Mouse (Mus musculus): ENCODE measurements around the gene Hsdl2. TPM values are rescaled to one million over a fixed set of nuclear protein-coding genes. Genes with fewer than 3 reads are reported as not detected.

The Hsdl2 gene
- polyA plus RNA-seq (2015; fragmentation: Nextera tagmentation; extraction: Ambion mirVana), result 29.4 and 31.6 TPM in 2 replicates

GRCm38 (mm10) chr4:59581314-59582185 is at the start of gene Hsdl2:
Gene Hsdl2 (plus strand): TSS chr4:59581563.
- Histone ChIP-seq H3K4me1 (replicated peaks) (peaks cover 19% of the 10 kb centered on the region), H3K27me3 (no peaks in the 10 kb centered on the region), H3K4me2 (replicated peaks) (peak within 1 kb of the TSS; percentile 72), H3K9me3 (no peaks in the 10 kb centered on the region), H3K36me3 (no peaks in the 10 kb centered on the region), H3K27ac (peak within 1 kb of the TSS; percentile 94), H3K9ac (replicated peaks) (peak within 1 kb of the TSS; percentile 70), H3K4me3 (replicated peaks) (peak within 1 kb of the TSS; percentile 71)
- under 1% methylated on average over 61 of the region's 61 CpGs for WGBS
- peak; percentile 97 for ATAC-seq

GRCm38 (mm10) chr4:59533268-59533667 is 48.1 kb upstream of the Hsdl2 start:
- Histone ChIP-seq H3K4me1 (replicated peaks) (no peaks in the 10 kb centered on the region), H3K9ac (replicated peaks) (no peak overlapping the region), H3K36me3 (no peaks in the 10 kb centered on the region), H3K27ac (no peak overlapping the region), H3K4me3 (replicated peaks) (no peak overlapping the region), H3K9me3 (no peaks in the 10 kb centered on the region), H3K27me3 (no peaks in the 10 kb centered on the region), H3K4me2 (replicated peaks) (no peak overlapping the region)
- no peak for ATAC-seq
- WGBS, result 89% methylated on average over 2 of the region's 2 CpGs

GRCm38 (mm10) chr4:59535624-59536023 is 45.7 kb upstream of the Hsdl2 start:
- H3K9ac ChIP-seq (replicated peaks), result no peak overlapping the region
- no peaks in the 10 kb centered on the region for H3K4me1 ChIP-seq (replicated peaks)
- no peaks in the 10 kb centered on the region for H3K9me3 ChIP-seq
- no peak overlapping the region for H3K4me2 ChIP-seq (replicated peaks)
- no peak for ATAC-seq
- no peaks in the 10 kb centered on the region for H3K27me3 ChIP-seq
- H3K27ac ChIP-seq, result no peak overlapping the region
- no peaks in the 10 kb centered on the region for H3K36me3 ChIP-seq
- H3K4me3 ChIP-seq (replicated peaks), result no peak overlapping the region

DNA sequence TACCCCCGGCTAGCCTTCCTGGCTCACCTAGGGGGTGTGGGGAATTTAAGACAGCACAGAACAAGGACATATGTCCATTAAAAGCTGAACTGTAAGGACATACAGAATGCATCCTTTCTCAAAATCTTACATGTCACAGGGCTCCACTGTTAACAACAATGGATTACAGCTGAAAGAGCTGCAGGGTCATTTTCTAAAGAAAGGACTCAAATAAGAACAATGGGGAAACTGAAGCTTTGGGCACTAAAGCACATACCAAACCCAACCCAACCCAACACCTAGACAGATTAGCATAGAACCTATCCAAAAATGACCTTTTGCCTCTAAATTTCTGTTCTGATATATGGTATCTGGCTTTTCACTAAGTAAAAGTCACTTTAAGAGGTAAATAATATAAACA is 45.1 kb upstream of the Hsdl2 start:
- Histone ChIP-seq H3K9me3 (no peaks in the 10 kb centered on the region), H3K4me1 (replicated peaks) (no peaks in the 10 kb centered on the region), H3K36me3 (no peaks in the 10 kb centered on the region), H3K9ac (replicated peaks) (no peak overlapping the region), H3K4me2 (replicated peaks) (no peak overlapping the region), H3K27ac (no peak overlapping the region), H3K27me3 (no peaks in the 10 kb centered on the region), H3K4me3 (replicated peaks) (no peak overlapping the region)
- ATAC-seq, result no peak
- 93% methylated on average over 1 of the region's 1 CpGs for WGBS

DNA sequence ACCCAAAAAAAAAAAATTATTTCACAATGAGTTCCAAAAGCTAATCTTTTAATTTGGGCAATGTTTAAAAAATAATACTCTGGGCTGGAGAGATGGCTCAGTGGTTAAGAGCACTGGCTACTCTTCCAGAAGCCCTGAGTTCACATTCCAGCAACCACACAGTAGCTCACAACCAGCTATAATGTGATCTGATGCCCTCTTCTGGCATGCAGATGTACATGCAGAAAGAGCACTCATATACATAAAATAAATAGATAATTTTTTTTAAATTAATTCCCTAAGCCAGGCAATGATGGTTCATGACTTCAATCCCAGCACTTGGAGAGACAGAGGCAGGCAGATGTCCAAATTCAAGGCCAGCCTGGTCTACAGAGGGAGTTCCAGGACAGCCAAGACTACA is 38.4 kb upstream of the Hsdl2 start:
- Histone ChIP-seq H3K27me3 (peaks cover 9% of the 10 kb centered on the region; the same call in 1 of the 2 replicates), H3K9me3 (no peaks in the 10 kb centered on the region), H3K4me1 (replicated peaks) (peaks cover 12% of the 10 kb centered on the region), H3K27ac (no peak overlapping the region), H3K4me2 (replicated peaks) (no peak overlapping the region), H3K9ac (replicated peaks) (no peak overlapping the region), H3K36me3 (no peaks in the 10 kb centered on the region), H3K4me3 (replicated peaks) (no peak overlapping the region)
- ATAC-seq, result no peak

- ATAC-seq, result no peak
- Histone ChIP-seq H3K9ac (replicated peaks) (no peak overlapping the region), H3K36me3 (no peaks in the 10 kb centered on the region), H3K27ac (no peak overlapping the region), H3K27me3 (peaks cover 9% of the 10 kb centered on the region; the same call in 1 of the 2 replicates), H3K4me3 (replicated peaks) (no peak overlapping the region), H3K9me3 (no peaks in the 10 kb centered on the region), H3K4me2 (replicated peaks) (no peak overlapping the region), H3K4me1 (replicated peaks) (peaks cover 14% of the 10 kb centered on the region)
- WGBS, result 84% methylated on average over 2 of the region's 2 CpGs
Observed at GRCm38 (mm10) chr4:59544654-59545053, 36.7 kb upstream of the Hsdl2 start.

DNA sequence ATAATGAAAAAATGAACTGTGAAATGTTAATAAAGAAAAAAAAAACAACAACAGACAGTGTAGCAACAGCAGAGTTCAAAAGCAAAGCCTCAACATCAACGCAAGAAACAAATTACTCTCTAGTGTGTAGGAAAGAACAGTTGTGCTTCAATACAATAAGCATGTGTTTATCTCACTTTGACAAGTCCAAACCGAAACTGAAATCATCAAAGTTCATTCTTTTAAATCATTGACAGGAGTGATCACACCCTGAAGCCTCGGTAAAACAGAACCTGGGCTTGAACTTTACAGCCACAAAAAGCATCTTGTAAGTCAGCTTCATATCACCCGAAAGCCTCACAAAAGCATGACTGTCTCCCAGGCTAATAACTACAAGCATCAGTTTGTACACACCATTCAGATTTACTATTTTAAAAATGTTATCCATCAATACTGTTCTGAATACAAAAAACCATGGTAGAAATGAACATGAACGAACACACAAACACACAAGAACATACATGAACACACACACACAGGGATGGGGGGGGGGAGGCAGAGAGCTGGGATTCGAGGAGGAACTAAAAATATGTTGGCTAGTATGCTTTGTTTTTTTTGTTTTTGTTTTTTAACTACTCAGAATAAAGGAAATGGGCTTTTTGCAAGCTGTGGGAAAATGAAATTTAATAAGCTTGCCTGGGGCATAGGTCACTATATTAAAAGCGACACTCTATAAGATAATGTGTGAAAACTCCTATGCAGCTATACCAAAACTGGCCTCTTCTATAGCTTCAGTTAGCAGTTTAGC is 34.9 kb upstream of the Hsdl2 start:
- H3K4me3 ChIP-seq (replicated peaks), result no peak overlapping the region
- H3K4me1 ChIP-seq (replicated peaks), result peaks cover 17% of the 10 kb centered on the region
- no peak overlapping the region for H3K9ac ChIP-seq (replicated peaks)
- H3K36me3 ChIP-seq, result no peaks in the 10 kb centered on the region
- H3K9me3 ChIP-seq, result no peaks in the 10 kb centered on the region
- H3K4me2 ChIP-seq (replicated peaks), result 0 out of 2 replicates have a peak overlapping the region, but pooled peaks have one; percentile 11
- peaks cover 9% of the 10 kb centered on the region; the same call in 1 of the 2 replicates for H3K27me3 ChIP-seq
- no peak overlapping the region for H3K27ac ChIP-seq
- ATAC-seq, result no peak
- 73% methylated on average over 7 of the region's 7 CpGs for WGBS

GRCm38 (mm10) chr4:59547136-59547889 is 34.0 kb upstream of the Hsdl2 start:
- no peaks in the 10 kb centered on the region for H3K36me3 ChIP-seq
- H3K27me3 ChIP-seq, result peaks cover 9% of the 10 kb centered on the region; the same call in 1 of the 2 replicates
- 29% methylated on average over 11 of the region's 11 CpGs for WGBS
- H3K4me3 ChIP-seq (replicated peaks), result peak overlapping the region; percentile 88
- no peak overlapping the region for H3K9ac ChIP-seq (replicated peaks)
- no peaks in the 10 kb centered on the region for H3K9me3 ChIP-seq
- H3K4me1 ChIP-seq (replicated peaks), result peaks cover 17% of the 10 kb centered on the region
- H3K27ac ChIP-seq, result no peak overlapping the region
- no peak for ATAC-seq
- H3K4me2 ChIP-seq (replicated peaks), result peak overlapping the region; percentile 78

- peak overlapping the region; percentile 91 for H3K27ac ChIP-seq
- peaks cover 17% of the 10 kb centered on the region for H3K4me1 ChIP-seq (replicated peaks)
- no peaks in the 10 kb centered on the region for H3K36me3 ChIP-seq
- peak overlapping the region; percentile 78 for H3K4me2 ChIP-seq (replicated peaks)
- peaks cover 9% of the 10 kb centered on the region; the same call in 1 of the 2 replicates for H3K27me3 ChIP-seq
- no peaks in the 10 kb centered on the region for H3K9me3 ChIP-seq
- 6% methylated on average over 18 of the region's 18 CpGs for WGBS
- no peak for ATAC-seq
- peak overlapping the region; percentile 77 for H3K9ac ChIP-seq (replicated peaks)
- peak overlapping the region; percentile 88 for H3K4me3 ChIP-seq (replicated peaks)
Observed at GRCm38 (mm10) chr4:59548011-59548559, 33.3 kb upstream of the Hsdl2 start.

- Histone ChIP-seq H3K4me3 (replicated peaks) (peak overlapping the region; percentile 88), H3K27me3 (peaks cover 9% of the 10 kb centered on the region; the same call in 1 of the 2 replicates), H3K9me3 (no peaks in the 10 kb centered on the region), H3K9ac (replicated peaks) (peak overlapping the region; percentile 77), H3K4me2 (replicated peaks) (peak overlapping the region; percentile 78), H3K4me1 (replicated peaks) (peaks cover 17% of the 10 kb centered on the region), H3K36me3 (no peaks in the 10 kb centered on the region), H3K27ac (peak overlapping the region; percentile 91)
- no peak for ATAC-seq
- under 1% methylated on average over 76 of the region's 83 CpGs for WGBS
Observed at GRCm38 (mm10) chr4:59548560-59549174, 32.7 kb upstream of the Hsdl2 start.

Measured in midbrain, embryonic 13.5 days (tissue).